In the genomic region with DNA sequence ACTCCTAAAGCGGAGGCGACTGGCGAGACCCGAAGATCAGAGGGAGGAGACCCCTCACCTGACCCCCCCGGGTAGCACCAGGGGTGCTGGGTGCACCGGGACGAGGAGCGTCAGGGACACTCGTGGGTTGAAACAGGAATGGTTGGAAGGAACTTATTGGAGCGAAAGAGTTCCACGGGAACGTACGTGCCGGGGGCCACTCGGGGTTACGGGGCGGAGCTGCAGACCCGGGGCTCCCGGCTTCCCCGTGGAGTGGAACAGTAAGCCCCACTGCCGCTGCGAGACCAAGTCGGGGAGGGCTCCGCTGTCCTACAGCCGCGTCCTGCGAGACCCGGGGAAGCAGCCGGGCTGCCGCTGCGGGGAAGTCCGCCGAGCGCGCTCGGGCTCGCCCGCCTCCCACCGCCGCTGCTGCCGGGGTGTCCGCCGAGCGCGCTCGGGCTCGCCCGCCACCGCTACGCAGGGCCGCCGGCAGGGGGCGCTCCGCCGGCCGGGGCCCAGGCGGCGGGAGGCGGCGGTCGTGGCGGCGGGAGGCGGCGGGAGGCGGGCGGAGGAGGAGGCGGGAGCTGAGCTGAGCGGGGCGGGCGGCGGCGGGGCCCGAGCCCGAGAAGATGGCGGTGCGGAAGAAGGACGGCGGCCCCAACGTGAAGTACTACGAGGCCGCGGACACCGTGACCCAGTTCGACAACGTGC, we compare ENCODE assay signal across 8 mouse cellular contexts. TPM values are rescaled to one million over a fixed set of nuclear protein-coding genes. Genes with fewer than 3 reads are reported as not detected.
A peak's percentile ranks its signal among the peaks of the same experiment; 100 is the strongest.
DNase-seq lines count a peak whose midpoint lies in the region; ATAC-seq and TF ChIP-seq lines count a peak whose summit lies in the region.

A gene (plus strand): TSS at position 530 of the 690 bp plus-strand sequence.

- H3K4me1 ChIP-seq in ES-Bruce4 (ENCODE audit: control insufficient read depth, insufficient read depth, low read length): no peaks in the 10 kb centered on the region
- peaks cover 10% of the 10 kb centered on the region for H3K4me1 ChIP-seq in forebrain, embryonic 16.5 days (replicated peaks; ENCODE audit: control insufficient read depth, insufficient read depth, low read length)
- H3K4me1 ChIP-seq in neural tube, embryonic 14.5 days (ENCODE audit: control insufficient read depth, insufficient read depth, low read length): peaks cover 8% of the 10 kb centered on the region

- H3K9me3 ChIP-seq in ES-Bruce4 (replicated peaks; ENCODE audit: control insufficient read depth, insufficient read depth, low read length, poor library complexity, severe bottlenecking): no peaks in the 10 kb centered on the region
- H3K9me3 ChIP-seq in forebrain, embryonic 16.5 days (ENCODE audit: control insufficient read depth, low read length): no peaks in the 10 kb centered on the region
- no peaks in the 10 kb centered on the region for H3K9me3 ChIP-seq in neural tube, embryonic 14.5 days (ENCODE audit: control insufficient read depth, low read length)

- H3K4me3 ChIP-seq in ES-Bruce4 (ENCODE audit: low read depth, low read length): peak within 1 kb of the TSS; percentile 94
- H3K4me3 ChIP-seq in forebrain, embryonic 16.5 days (replicated peaks; ENCODE audit: low read length): peak within 1 kb of the TSS; percentile 86
- peak within 1 kb of the TSS; percentile 56 for H3K4me3 ChIP-seq in neural tube, embryonic 14.5 days (ENCODE audit: low read depth, low read length)

- 0 out of 2 replicates have a peak, but pooled peaks cover 3% of the 10 kb centered on the region for H3K36me3 ChIP-seq in ES-Bruce4 (ENCODE audit: control insufficient read depth, insufficient read depth, low read length, poor library complexity, severe bottlenecking)
- H3K36me3 ChIP-seq in forebrain, embryonic 16.5 days (ENCODE audit: control insufficient read depth, insufficient read depth): peaks cover 12% of the 10 kb centered on the region
- H3K36me3 ChIP-seq in neural tube, embryonic 14.5 days (ENCODE audit: control insufficient read depth, insufficient read depth, low read length): peaks cover 18% of the 10 kb centered on the region; the same call in 1 of the 2 replicates

- peak within 1 kb of the TSS; percentile 84 for H3K9ac ChIP-seq in ES-Bruce4 (ENCODE audit: low read depth, poor library complexity, severe bottlenecking)
- H3K9ac ChIP-seq in forebrain, embryonic 16.5 days (replicated peaks; ENCODE audit: low read depth, low read length): peak within 1 kb of the TSS; percentile 95
- H3K9ac ChIP-seq in neural tube, embryonic 14.5 days (replicated peaks; ENCODE audit: low read depth, low read length): peak within 1 kb of the TSS; percentile 96

- no peak for TF ChIP-seq EP300 in ES-Bruce4 (IDR thresholded peaks at IDR 0.05; ENCODE audit: insufficient read depth, low read depth, low read length)

- TF ChIP-seq POLR2A in ES-Bruce4 (IDR thresholded peaks at IDR 0.05; ENCODE audit: insufficient read depth, low read length): no peak

- DNase-seq in cerebellum, adult 11-12 months: peak; percentile 87
- peak; percentile 73 for DNase-seq in heart, postnatal 25 days (ENCODE audit: low spot score)
- DNase-seq in layer of hippocampus, adult 18-20 months (ENCODE audit: low spot score in 2 of 2): peak; percentile 72 to 82
- peak; percentile 86 to 89 for DNase-seq in lung, adult 18-20 months
- DNase-seq in testis, postnatal 10 days (ENCODE audit: low spot score): peak; percentile 92

- peak; percentile 76 for ATAC-seq in forebrain, embryonic 16.5 days
- ATAC-seq in neural tube, embryonic 14.5 days (ENCODE audit: low read depth): peak; percentile 77

- under 1% methylated on average over 75 of the region's 86 CpGs for WGBS in forebrain, embryonic 16.5 days
- WGBS in neural tube, embryonic 14.5 days: under 1% methylated on average over 79 of the region's 86 CpGs

- intact Hi-C loops in heart, postnatal 25 days (cut with DNase I): loop anchor here (2.0 to 5.0 kb wide), 2 partner anchors 78 to 122 kb away; a partner anchor contains a TSS

- H3K4me2 ChIP-seq in forebrain, embryonic 16.5 days (ENCODE audit: low read length): peak within 1 kb of the TSS; percentile 94
- H3K4me2 ChIP-seq in neural tube, embryonic 14.5 days (ENCODE audit: low read depth, low read length): peak within 1 kb of the TSS; percentile 81

- H3K27ac ChIP-seq in ES-Bruce4 (ENCODE audit: insufficient read depth, low read length): no peak within 1 kb of the TSS
- peak within 1 kb of the TSS; percentile 95 for H3K27ac ChIP-seq in forebrain, embryonic 16.5 days (ENCODE audit: low read length)
- peak within 1 kb of the TSS; percentile 96 for H3K27ac ChIP-seq in neural tube, embryonic 14.5 days (ENCODE audit: low read depth, low read length)

- TF ChIP-seq CTCF in ES-Bruce4 (IDR thresholded peaks at IDR 0.05; ENCODE audit: low read depth, low read length): peak; percentile 6

- H3K27me3 ChIP-seq in ES-Bruce4 (ENCODE audit: control insufficient read depth, insufficient read depth, low read length, poor library complexity, severe bottlenecking): no peaks in the 10 kb centered on the region
- H3K27me3 ChIP-seq in forebrain, embryonic 16.5 days (replicated peaks; ENCODE audit: control insufficient read depth, insufficient read depth, low read length): no peaks in the 10 kb centered on the region
- H3K27me3 ChIP-seq in neural tube, embryonic 14.5 days (ENCODE audit: control insufficient read depth, insufficient read depth, low read length): no peaks in the 10 kb centered on the region

RNA-seq across cellular contexts. Expression of the gene that starts here (rescaled TPM):
- 26.3 and 28.6 TPM in 2 replicates for polyA plus RNA-seq in ES-Bruce4 (2011; ENCODE audit: insufficient read depth, insufficient read length, low read depth, missing spikeins)
- polyA plus RNA-seq in forebrain, embryonic 16.5 days (2015; fragmentation: Nextera tagmentation; extraction: Ambion mirVana): 215 and 217 TPM in 2 replicates
- 10 to 100 TPM; 75.8 to 78.4 TPM for total RNA-seq in heart, postnatal 25 days (2021)
- 100 to 1,000 TPM; 242 to 261 TPM for total RNA-seq in layer of hippocampus, adult 18-20 months (2021)
- polyA plus RNA-seq in neural tube, embryonic 14.5 days (2014; fragmentation: Nextera tagmentation; extraction: Ambion mirVana): 179 and 205 TPM in 2 replicates
